Mouse (Mus musculus): ENCODE data around the gene Mdh2.

DNA sequence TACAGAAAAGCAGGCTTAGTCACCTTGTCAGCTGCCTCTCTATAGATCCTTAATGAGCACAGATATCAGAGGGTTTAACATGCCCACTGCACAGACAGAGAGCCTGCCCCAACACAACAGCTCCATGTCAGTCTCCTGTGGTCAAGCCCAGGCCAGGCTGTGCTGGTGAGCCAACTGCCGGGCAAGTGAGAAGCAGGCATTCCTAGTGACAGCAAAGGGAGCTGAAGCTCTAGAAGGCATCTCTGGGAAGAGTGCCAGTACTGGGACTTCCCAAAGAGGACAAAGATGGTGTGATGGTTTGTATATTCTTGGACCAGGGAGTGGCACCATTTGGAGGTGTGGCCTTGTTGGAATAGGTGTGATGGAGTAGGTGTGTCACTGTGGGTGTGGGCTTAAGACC is 27.2 kb upstream of the Mdh2 start:
- TF ChIP-seq CTCF (IDR thresholded peaks at IDR 0.05; ENCODE audit: low read depth) (no peak), EP300 (IDR thresholded peaks at IDR 0.05; ENCODE audit: low read depth) (no peak)

Data from heart, postnatal 0 days (tissue).